Mouse (Mus musculus) midbrain, postnatal 0 days (tissue): ENCODE data around the gene Dcps. TPM values are rescaled to one million over a fixed set of nuclear protein-coding genes. Genes with fewer than 3 reads are reported as not detected.

Source experiments
- ATAC-seq: fragments of 200-750 bp; cut with Nextera tagmentation; 2 replicates; pipeline ENCODE4 v1.8.0; 2017; ENCODE audit warnings: moderate number of reproducible peaks, mild to moderate bottlenecking, moderate TSS enrichment, moderate library complexity; ENCODE audit not compliant: low FRiP score
- DNase-seq: peaks from one replicate; pipeline ENCODE4 v3.0.0-alpha.2; 2015; ENCODE audit warnings: low spot score
- H3K27ac ChIP-seq: fragments of 300-500 bp; sonication (generic); 2 replicates; pipeline ENCODE4 v1.5.1; 2014; ENCODE audit warnings: low read depth, mild to moderate bottlenecking, low read length, mixed read lengths
- H3K27me3 ChIP-seq: fragments of 300-500 bp; sonication (generic); 2 replicates; pipeline ENCODE4 v1.6.1; 2014; ENCODE audit warnings: low read length, control low read depth, mixed read lengths; ENCODE audit not compliant: insufficient read depth
- H3K36me3 ChIP-seq: fragments of 300-500 bp; sonication (generic); 2 replicates; pipeline ENCODE4 v1.6.1; 2014; ENCODE audit warnings: low read length, control low read depth, mixed read lengths; ENCODE audit not compliant: insufficient read depth
- H3K4me1 ChIP-seq: fragments of 300-500 bp; sonication (generic); 2 replicates; pipeline ENCODE4 v1.6.1; 2014; ENCODE audit warnings: mild to moderate bottlenecking, control low read depth, antibody characterized with exemption, low read length, mixed read lengths; ENCODE audit not compliant: insufficient read depth
- H3K4me2 ChIP-seq: fragments of 300-500 bp; sonication (generic); 2 replicates; pipeline ENCODE4 v1.6.1; 2014; ENCODE audit warnings: low read depth, mild to moderate bottlenecking, low read length, mixed read lengths; ENCODE audit not compliant: poor library complexity, severe bottlenecking
- H3K4me3 ChIP-seq: fragments of 300-500 bp; sonication (generic); 2 replicates; pipeline ENCODE4 v1.5.1; 2014; ENCODE audit warnings: low read depth, mild to moderate bottlenecking, low read length, moderate library complexity
- H3K9ac ChIP-seq: fragments of 300-500 bp; sonication (generic); replicated peaks from 2 replicates; pipeline ENCODE4 v1.6.1; 2014; ENCODE audit warnings: mild to moderate bottlenecking, low read length, moderate library complexity, mixed read lengths; ENCODE audit not compliant: poor library complexity, severe bottlenecking
- H3K9me3 ChIP-seq: fragments of 300-500 bp; sonication (generic); 2 replicates; pipeline ENCODE4 v1.6.1; 2016; ENCODE audit warnings: low read length, control low read depth
- CTCF ChIP-seq: IDR thresholded peaks from 2 replicates; pipeline ENCODE4 v1.5.1; 2016; ENCODE audit warnings: antibody characterized with exemption, mild to moderate bottlenecking
- WGBS: fragments of 180-500 bp; shearing (Covaris S2); extraction: QIAGEN DNeasy Blood & Tissue Kit; methylation state at CpG from one replicate; pipeline ENCODE4 v1.1.7; 2014; 5-methylcytosine and 5-hydroxymethylcytosine counted together
- polyA plus RNA-seq: library from polyadenylated mRNA; unstranded; fragments of >200 nt; fragmentation: Nextera tagmentation; extraction: Ambion mirVana; gene quantifications from 2 replicates; pipeline ENCODE4 v1.2.1, GENCODE M21; 2015
- total RNA-seq: library from RNA; depleted of rRNA; stranded (reverse); fragments of >200 nt; gene quantifications from 2 replicates; pipeline ENCODE4 v1.2.3, GENCODE M21; 2014

Dcps gene
- total and polyA plus RNA-seq, 2 experiments from 2014 or later: 39.6 to 58.4 TPM

GRCm38 (mm10) chr9:35107396-35107795 is 68.5 kb downstream of the Dcps start:
- Histone ChIP-seq H3K27ac (no peak overlapping the region), H3K4me3 (no peak overlapping the region), H3K9me3 (no peaks in the 10 kb centered on the region), H3K4me1 (no peaks in the 10 kb centered on the region; the same call in 1 of the 2 replicates), H3K36me3 (no peaks in the 10 kb centered on the region), H3K9ac (no peak overlapping the region), H3K27me3 (no peaks in the 10 kb centered on the region), H3K4me2 (no peak overlapping the region)
- ATAC-seq (no peak), DNase-seq (no peak)
- WGBS: 90% methylated on average over 5 of the region's 5 CpGs
- no peak for TF ChIP-seq CTCF

- Histone ChIP-seq H3K9me3 (no peaks in the 10 kb centered on the region), H3K9ac (no peak overlapping the region), H3K4me3 (no peak overlapping the region), H3K27ac (no peak overlapping the region), H3K4me2 (no peak overlapping the region), H3K36me3 (no peaks in the 10 kb centered on the region), H3K27me3 (no peaks in the 10 kb centered on the region), H3K4me1 (no peaks in the 10 kb centered on the region)
- ATAC-seq: no peak
- DNase-seq: no peak
- TF ChIP-seq CTCF: no peak
- 58% methylated on average over 15 of the region's 15 CpGs for WGBS
These were observed 69.7 kb downstream of the Dcps start for GRCm38 (mm10) chr9:35105884-35106880.

- DNase-seq: no peak
- no peak overlapping the region for H3K4me2 ChIP-seq
- H3K9me3 ChIP-seq: no peaks in the 10 kb centered on the region
- no peak overlapping the region for H3K9ac ChIP-seq
- H3K4me1 ChIP-seq: no peaks in the 10 kb centered on the region
- no peak for TF ChIP-seq CTCF
- H3K36me3 ChIP-seq: no peaks in the 10 kb centered on the region
- ATAC-seq: no peak
- H3K27me3 ChIP-seq: no peaks in the 10 kb centered on the region
- H3K27ac ChIP-seq: no peak overlapping the region
- no peak overlapping the region for H3K4me3 ChIP-seq
- WGBS: 67% methylated on average over 2 of the region's 2 CpGs
These were observed 70.4 kb downstream of the Dcps start for GRCm38 (mm10) chr9:35105438-35105837.

GRCm38 (mm10) chr9:35104711-35105110 is 71.2 kb downstream of the Dcps start:
- TF ChIP-seq CTCF: no peak

GRCm38 (mm10) chr9:35098762-35099161 is 77.1 kb downstream of the Dcps start:
- no peak for TF ChIP-seq CTCF
- no peaks in the 10 kb centered on the region for H3K36me3 ChIP-seq
- no peak overlapping the region for H3K4me3 ChIP-seq
- no peak for ATAC-seq
- no peaks in the 10 kb centered on the region for H3K4me1 ChIP-seq
- no peaks in the 10 kb centered on the region for H3K9me3 ChIP-seq
- 81% methylated on average over 4 of the region's 4 CpGs for WGBS
- no peak overlapping the region for H3K9ac ChIP-seq
- no peak overlapping the region for H3K27ac ChIP-seq
- no peak overlapping the region for H3K4me2 ChIP-seq
- no peaks in the 10 kb centered on the region for H3K27me3 ChIP-seq
- DNase-seq: no peak

More at GRCm38 (mm10) chr9:35104711-35105110, 71.2 kb downstream of the Dcps start:
- Histone ChIP-seq H3K9ac (no peak overlapping the region), H3K4me1 (no peaks in the 10 kb centered on the region), H3K4me2 (no peak overlapping the region), H3K27me3 (no peaks in the 10 kb centered on the region), H3K9me3 (no peaks in the 10 kb centered on the region), H3K36me3 (no peaks in the 10 kb centered on the region), H3K4me3 (no peak overlapping the region), H3K27ac (no peak overlapping the region)
- ATAC-seq (no peak), DNase-seq (no peak)
- WGBS: 74% methylated on average over 4 of the region's 4 CpGs

- Histone ChIP-seq H3K4me2 (no peak overlapping the region), H3K4me1 (no peaks in the 10 kb centered on the region), H3K27me3 (no peaks in the 10 kb centered on the region), H3K27ac (no peak overlapping the region), H3K36me3 (no peaks in the 10 kb centered on the region), H3K9me3 (no peaks in the 10 kb centered on the region), H3K9ac (no peak overlapping the region), H3K4me3 (no peak overlapping the region)
- TF ChIP-seq CTCF: no peak
- WGBS: 89% methylated on average over 4 of the region's 4 CpGs
- ATAC-seq: no peak
- DNase-seq: no peak
These were observed 78.0 kb downstream of the Dcps start for GRCm38 (mm10) chr9:35097901-35098300.
